Comparison of ENCODE assay signal across 21 mouse cellular contexts in the genomic region with DNA sequence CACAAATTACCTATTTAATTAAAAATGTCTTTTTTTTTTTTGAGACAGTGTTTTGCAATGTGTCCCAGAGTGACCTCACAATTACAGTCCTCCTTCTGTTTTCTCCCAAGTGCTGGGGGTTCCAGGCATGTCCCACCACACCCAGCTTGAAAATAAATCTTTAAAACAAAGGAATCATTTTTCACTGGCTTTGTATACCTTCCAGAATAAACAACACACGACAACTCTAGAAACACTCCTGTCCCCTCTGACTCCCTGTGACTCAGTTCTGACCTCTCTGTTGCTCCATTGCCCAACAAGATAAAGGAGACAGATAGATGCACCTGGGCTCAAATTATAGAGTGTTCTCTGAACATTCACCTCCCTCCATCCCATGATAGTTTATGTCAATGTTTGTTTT. TPM values are rescaled to one million over a fixed set of nuclear protein-coding genes. Genes with fewer than 3 reads are reported as not detected.
"Had no signal": no experiment of that assay in that cellular context is flagged by ENCODE, and none has a peak within 500 bp of the region (broad histone marks: within the 10 kb centered on the region; RNA-seq: fewer than 3 reads in every experiment).

No protein-coding gene starts in this region.

- DNase-seq: liver, embryonic 13.5 days; liver, postnatal 0 days; lung, embryonic 14.5 days; midbrain, embryonic 14.5 days; right cerebral cortex, postnatal 14 days; thymus, adult 18-20 months; thymus, postnatal 14 days; thymus, postnatal 36 days had no signal

- H3K27me3 ChIP-seq: liver, embryonic 13.5 days; liver, embryonic 15.5 days; midbrain, embryonic 12.5 days; neural tube, embryonic 12.5 days had no signal

- H3K4me3 ChIP-seq: liver, embryonic 13.5 days; liver, embryonic 15.5 days; midbrain, embryonic 10.5 days; midbrain, embryonic 12.5 days; neural tube, embryonic 12.5 days had no signal

- H3K36me3 ChIP-seq: liver, embryonic 13.5 days; liver, embryonic 15.5 days; midbrain, embryonic 10.5 days; midbrain, embryonic 12.5 days; neural tube, embryonic 12.5 days had no signal

RNA-seq across cellular contexts. Expression of a gene that starts 21.8 kb away (rescaled TPM):
- total RNA-seq: megakaryocyte, adult 5-6 weeks; megakaryocyte-erythroid progenitor cell, adult 5-6 weeks; neutrophil, adult 5-6 weeks had no signal
- polyA plus RNA-seq: liver, embryonic 11.5 days; liver, embryonic 13.5 days; lung, embryonic 14.5 days; lung, embryonic 16.5 days; midbrain, embryonic 10.5 days; midbrain, embryonic 12.5 days; midbrain, embryonic 14.5 days; neural tube, embryonic 12.5 days; neural tube, embryonic 14.5 days; stomach, embryonic 14.5 days; stomach, embryonic 16.5 days; thymus, postnatal 0 days had no signal

RNA-seq across cellular contexts. Expression of a gene that starts 59.6 kb away (rescaled TPM):
- total RNA-seq: megakaryocyte, adult 5-6 weeks; megakaryocyte-erythroid progenitor cell, adult 5-6 weeks had no signal
